Mouse (Mus musculus): Measurements from ENCODE around the gene March9. TPM values are rescaled to one million over a fixed set of nuclear protein-coding genes. Genes with fewer than 3 reads are reported as not detected.
A peak's percentile ranks its signal among the peaks of the same experiment; 100 is the strongest.

March9 gene
- polyA plus RNA-seq, 1 experiment from 2014 or later, result 3.9 TPM

- under 1% methylated on average over 9 of the region's 9 CpGs for WGBS
- ATAC-seq (ENCODE audit: low FRiP score), result peak; percentile 28
- Histone ChIP-seq H3K36me3 (replicated peaks) (peaks cover 42% of the 10 kb centered on the region), H3K4me3 (replicated peaks) (peak overlapping the region; percentile 99), H3K9me3 (no peaks in the 10 kb centered on the region), H3K27me3 (no peaks in the 10 kb centered on the region; the same call in 1 of the 2 replicates), H3K9ac (peak overlapping the region; percentile 98; the same call in 1 of the 2 replicates), H3K4me1 (peaks cover 45% of the 10 kb centered on the region), H3K4me2 (peak overlapping the region; percentile 96), H3K27ac (no peak overlapping the region)
Measured at GRCm38 (mm10) chr10:127058161-127058560, 1.8 kb downstream of the March9 start.

DNA sequence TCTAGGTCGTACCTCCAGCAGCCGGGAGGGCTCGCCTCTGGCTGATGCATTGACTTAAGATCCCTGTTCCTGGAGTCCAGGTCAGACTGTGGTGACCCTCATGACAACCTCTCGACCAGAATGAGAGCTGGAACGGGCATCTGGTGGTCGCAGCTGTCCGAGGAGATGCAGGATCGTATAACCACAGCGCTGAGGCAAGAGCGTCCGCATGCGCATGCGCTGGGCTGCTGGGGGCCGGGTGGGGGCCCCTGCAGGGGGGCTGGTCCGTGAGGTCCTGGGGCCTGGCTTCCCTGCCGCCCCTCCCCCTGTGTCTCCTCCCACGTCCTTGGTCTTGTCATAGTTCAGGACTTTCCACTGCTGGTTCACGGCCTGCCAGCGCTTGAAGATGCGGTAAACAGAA, 3.5 kb downstream of the March9 start:
- Histone ChIP-seq H3K4me1 (peaks cover 35% of the 10 kb centered on the region), H3K4me3 (replicated peaks) (no peak overlapping the region), H3K36me3 (replicated peaks) (peaks cover 42% of the 10 kb centered on the region), H3K9ac (no peak overlapping the region), H3K9me3 (no peaks in the 10 kb centered on the region), H3K27me3 (peaks cover 9% of the 10 kb centered on the region), H3K4me2 (no peak overlapping the region), H3K27ac (no peak overlapping the region)
- no peak for ATAC-seq (ENCODE audit: low FRiP score)
- 93% methylated on average over 20 of the region's 20 CpGs for WGBS

- Histone ChIP-seq H3K4me1 (peaks cover 26% of the 10 kb centered on the region), H3K27me3 (peaks cover 20% of the 10 kb centered on the region), H3K9me3 (no peaks in the 10 kb centered on the region), H3K27ac (no peak overlapping the region), H3K4me2 (no peak overlapping the region), H3K9ac (no peak overlapping the region), H3K36me3 (replicated peaks) (peaks cover 42% of the 10 kb centered on the region), H3K4me3 (replicated peaks) (no peak overlapping the region)
- no peak for ATAC-seq (ENCODE audit: low FRiP score)
- WGBS, result 94% methylated on average over 8 of the region's 8 CpGs
Measured at GRCm38 (mm10) chr10:127055406-127055805, 4.6 kb downstream of the March9 start.

DNA sequence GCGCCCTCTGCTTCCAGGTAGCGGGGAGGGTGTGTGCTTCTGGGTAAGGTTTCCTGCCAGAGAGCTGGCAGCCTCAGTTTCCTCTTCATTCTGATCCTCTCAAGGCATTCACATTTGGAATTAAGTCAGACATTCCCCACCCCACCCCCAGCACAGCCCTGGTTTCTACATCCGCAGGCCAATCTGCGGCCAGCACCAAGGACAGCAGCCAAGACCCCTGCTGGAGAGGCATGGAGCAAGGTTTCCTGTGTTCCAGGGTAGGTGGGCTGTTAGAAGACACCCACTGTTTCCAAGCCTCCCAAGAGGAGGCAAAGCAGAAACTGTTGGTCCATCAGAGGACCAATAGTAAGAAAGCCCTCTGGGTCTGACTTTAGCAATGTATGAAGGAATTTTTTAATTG, 5.3 kb downstream of the March9 start:
- Histone ChIP-seq H3K4me2 (no peak overlapping the region), H3K27me3 (peaks cover 27% of the 10 kb centered on the region), H3K4me3 (replicated peaks) (no peak overlapping the region), H3K4me1 (peaks cover 25% of the 10 kb centered on the region), H3K36me3 (replicated peaks) (peaks cover 42% of the 10 kb centered on the region), H3K9ac (no peak overlapping the region), H3K27ac (no peak overlapping the region), H3K9me3 (no peaks in the 10 kb centered on the region)
- no peak for ATAC-seq (ENCODE audit: low FRiP score)
- WGBS, result 79% methylated on average over 4 of the region's 4 CpGs

DNA sequence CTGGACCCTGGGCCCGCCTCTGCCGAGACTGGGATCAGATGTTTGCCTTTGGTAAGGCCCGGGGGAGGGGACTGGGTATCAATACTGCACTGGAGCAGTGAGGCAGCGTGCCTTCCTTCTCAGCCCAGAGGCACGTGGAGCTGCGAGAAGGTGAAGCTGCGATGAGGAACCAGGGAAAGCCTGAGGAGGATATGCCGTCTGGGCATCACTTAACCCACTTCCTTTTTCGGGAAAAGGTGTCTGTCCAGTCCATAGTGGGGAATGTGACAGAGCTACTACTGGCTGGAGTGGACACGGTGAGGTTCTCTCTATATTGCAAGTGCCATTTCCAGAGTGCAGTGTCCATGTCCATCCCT, 9.9 kb downstream of the March9 start:
- Histone ChIP-seq H3K36me3 (replicated peaks) (peaks cover 18% of the 10 kb centered on the region), H3K9me3 (no peaks in the 10 kb centered on the region), H3K4me1 (peaks cover 10% of the 10 kb centered on the region; the same call in 1 of the 2 replicates), H3K27ac (no peak overlapping the region), H3K4me2 (no peak overlapping the region), H3K4me3 (replicated peaks) (no peak overlapping the region), H3K9ac (no peak overlapping the region), H3K27me3 (peaks cover 51% of the 10 kb centered on the region)
- 14% methylated on average over 10 of the region's 10 CpGs for WGBS
- ATAC-seq (ENCODE audit: low FRiP score), result 0 out of 2 replicates have a peak, but pooled peaks have one; percentile 8

DNA sequence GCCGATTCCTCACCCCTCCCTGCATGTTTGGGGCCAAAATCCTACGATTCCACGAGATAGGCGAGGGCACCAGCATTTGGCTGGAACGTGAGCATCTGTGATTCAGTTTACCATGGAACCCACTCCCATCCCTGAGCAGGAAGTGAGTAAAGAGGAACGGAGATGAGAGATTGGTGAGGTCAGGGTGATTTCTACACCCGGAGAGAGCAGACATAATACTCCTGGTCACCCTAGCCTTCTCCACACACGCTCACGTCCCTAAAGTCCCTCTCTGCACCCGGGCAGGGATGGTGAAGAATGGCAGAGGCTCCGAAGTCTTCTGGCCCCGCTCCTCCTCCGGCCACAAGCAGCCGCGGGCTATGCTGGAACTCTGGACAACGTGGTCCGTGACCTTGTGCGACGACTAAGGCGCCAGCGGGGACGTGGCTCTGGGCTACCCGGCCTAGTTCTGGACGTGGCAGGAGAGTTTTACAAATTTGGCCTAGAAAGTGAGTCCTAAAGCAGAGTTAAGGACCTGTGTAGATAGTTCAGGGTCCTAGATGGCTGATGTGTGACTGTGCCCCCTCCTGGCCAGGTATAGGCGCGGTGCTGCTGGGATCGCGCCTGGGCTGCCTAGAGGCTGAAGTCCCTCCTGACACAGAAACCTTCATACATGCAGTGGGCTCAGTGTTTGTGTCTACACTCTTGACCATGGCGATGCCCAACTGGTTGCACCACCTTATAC, 10.4 kb downstream of the March9 start:
- H3K36me3 ChIP-seq (replicated peaks), result peaks cover 18% of the 10 kb centered on the region
- H3K4me3 ChIP-seq (replicated peaks), result peak overlapping the region; percentile 10; the same call in 1 of the 2 replicates
- H3K9me3 ChIP-seq, result no peaks in the 10 kb centered on the region
- no peak overlapping the region for H3K4me2 ChIP-seq
- peaks cover 51% of the 10 kb centered on the region for H3K27me3 ChIP-seq
- WGBS, result 3% methylated on average over 29 of the region's 29 CpGs
- H3K9ac ChIP-seq, result 0 out of 2 replicates have a peak overlapping the region, but pooled peaks have one; percentile 0
- 0 out of 2 replicates have a peak, but pooled peaks have one; percentile 10 for ATAC-seq (ENCODE audit: low FRiP score)
- H3K4me1 ChIP-seq, result peaks cover 10% of the 10 kb centered on the region; the same call in 1 of the 2 replicates
- H3K27ac ChIP-seq, result no peak overlapping the region

- Histone ChIP-seq H3K9ac (no peak overlapping the region), H3K4me2 (no peak overlapping the region; the same call in 1 of the 2 replicates), H3K27me3 (peaks cover 51% of the 10 kb centered on the region), H3K27ac (no peak overlapping the region), H3K4me3 (replicated peaks) (peak overlapping the region; percentile 10; the same call in 1 of the 2 replicates), H3K4me1 (peaks cover 10% of the 10 kb centered on the region; the same call in 1 of the 2 replicates), H3K9me3 (no peaks in the 10 kb centered on the region), H3K36me3 (replicated peaks) (peaks cover 14% of the 10 kb centered on the region)
- 6% methylated on average over 35 of the region's 35 CpGs for WGBS
- no peak for ATAC-seq (ENCODE audit: low FRiP score)
Measured at GRCm38 (mm10) chr10:127048608-127049394, 11.2 kb downstream of the March9 start.

DNA sequence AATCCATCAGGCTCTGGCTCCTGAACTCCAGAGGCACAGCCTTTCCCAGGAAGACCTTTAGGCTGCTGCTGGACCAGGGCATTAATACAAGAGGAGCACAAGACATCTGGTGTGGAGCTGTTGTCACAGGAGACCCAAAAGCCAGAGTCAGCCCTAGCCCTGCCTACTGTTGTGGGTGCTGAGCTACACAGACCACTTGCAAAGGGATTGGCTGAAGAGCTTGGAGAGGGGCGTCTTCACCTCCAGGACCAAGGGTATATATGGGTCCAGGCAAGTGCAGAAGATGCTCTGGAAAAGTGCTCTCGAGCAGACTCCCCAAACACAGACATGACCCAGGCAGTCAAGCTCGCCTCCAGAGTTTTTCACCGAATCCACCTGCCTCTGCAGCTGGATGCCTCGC, 12.0 kb downstream of the March9 start, which contains the start of gene Cyp27b1:
Gene Cyp27b1 (plus strand): TSS at position 297 of the 400 bp plus-strand sequence.
- Histone ChIP-seq H3K36me3 (replicated peaks) (peaks cover 10% of the 10 kb centered on the region), H3K4me3 (replicated peaks) (no peak within 1 kb of the TSS; the same call in 1 of the 2 replicates), H3K27me3 (peaks cover 51% of the 10 kb centered on the region), H3K4me1 (peaks cover 14% of the 10 kb centered on the region), H3K27ac (no peak within 1 kb of the TSS), H3K9me3 (no peaks in the 10 kb centered on the region), H3K4me2 (no peak within 1 kb of the TSS; the same call in 1 of the 2 replicates), H3K9ac (no peak within 1 kb of the TSS)
- WGBS, result 33% methylated on average over 5 of the region's 5 CpGs
- ATAC-seq (ENCODE audit: low FRiP score), result no peak

GRCm38 (mm10) chr10:127043187-127043586, 16.8 kb downstream of the March9 start:
- ATAC-seq (ENCODE audit: low FRiP score), result no peak
- Histone ChIP-seq H3K36me3 (replicated peaks) (peaks cover 10% of the 10 kb centered on the region), H3K9ac (no peak overlapping the region), H3K4me1 (peaks cover 18% of the 10 kb centered on the region), H3K27ac (no peak overlapping the region), H3K4me3 (replicated peaks) (0 out of 2 replicates have a peak overlapping the region, but pooled peaks have one; percentile 82), H3K27me3 (peaks cover 28% of the 10 kb centered on the region), H3K4me2 (no peak overlapping the region), H3K9me3 (no peaks in the 10 kb centered on the region)
- 83% methylated on average over 6 of the region's 6 CpGs for WGBS

GRCm38 (mm10) chr10:127042468-127043115, 17.4 kb downstream of the March9 start:
- ATAC-seq (ENCODE audit: low FRiP score), result no peak
- H3K36me3 ChIP-seq (replicated peaks), result peaks cover 10% of the 10 kb centered on the region
- H3K27me3 ChIP-seq, result peaks cover 22% of the 10 kb centered on the region
- H3K4me3 ChIP-seq (replicated peaks), result peak overlapping the region; percentile 82
- peak overlapping the region; percentile 99 for H3K4me2 ChIP-seq
- no peak overlapping the region for H3K27ac ChIP-seq
- 16% methylated on average over 5 of the region's 5 CpGs for WGBS
- H3K9ac ChIP-seq, result peak overlapping the region; percentile 71; the same call in 1 of the 2 replicates
- peaks cover 18% of the 10 kb centered on the region for H3K4me1 ChIP-seq
- no peaks in the 10 kb centered on the region for H3K9me3 ChIP-seq

GRCm38 (mm10) chr10:127041774-127042338, 18.1 kb downstream of the March9 start:
- peak overlapping the region; percentile 82 for H3K4me3 ChIP-seq (replicated peaks)
- peak overlapping the region; percentile 71 for H3K9ac ChIP-seq
- H3K9me3 ChIP-seq, result no peaks in the 10 kb centered on the region
- peaks cover 18% of the 10 kb centered on the region for H3K4me1 ChIP-seq
- H3K4me2 ChIP-seq, result peak overlapping the region; percentile 99
- peaks cover 19% of the 10 kb centered on the region for H3K27me3 ChIP-seq
- H3K36me3 ChIP-seq (replicated peaks), result peaks cover 10% of the 10 kb centered on the region
- H3K27ac ChIP-seq, result no peak overlapping the region
- under 1% methylated on average over 44 of the region's 44 CpGs for WGBS
- ATAC-seq (ENCODE audit: low FRiP score), result peak; percentile 91
